Mouse (Mus musculus) heart, embryonic 14.5 days (tissue): ENCODE results near the gene Olfr978. TPM values are rescaled to one million over a fixed set of nuclear protein-coding genes. Genes with fewer than 3 reads are reported as not detected.
"Not testable (repeated sequence)": the region's sequence is repeated elsewhere in the genome, so short reads cannot be mapped to it uniquely, and the experiment has no call there.

Source experiments
- ATAC-seq: fragments of 200-750 bp; cut with Nextera tagmentation; 2 replicates; pipeline ENCODE4 v1.8.0; 2017; ENCODE audit warnings: low read depth, moderate TSS enrichment; ENCODE audit not compliant: insufficient number of reproducible peaks, insufficient read depth, low FRiP score
- H3K27ac ChIP-seq, 2 experiments: fragments of 200-500 bp in 1 of 2; fragments of 300-500 bp in 1 of 2; sonication (generic) in 1 of 2; replicated peaks in 1 of 2; 2 replicates each; pipeline ENCODE4 v1.5.1; 2012 to 2014; ENCODE audit warnings: low read depth in 2 of 2, low read length in 2 of 2, control low read depth in 1 of 2, mild to moderate bottlenecking in 1 of 2, mixed read lengths in 1 of 2; ENCODE audit not compliant: control insufficient read depth in 1 of 2, insufficient read depth in 1 of 2
- H3K27me3 ChIP-seq: fragments of 300-500 bp; sonication (generic); 2 replicates; pipeline ENCODE4 v1.6.1; 2014; ENCODE audit warnings: mild to moderate bottlenecking, low read length, control low read depth; ENCODE audit not compliant: control insufficient read depth, insufficient read depth
- H3K36me3 ChIP-seq: fragments of 300-500 bp; sonication (generic); 2 replicates; pipeline ENCODE4 v1.6.1; 2014; ENCODE audit warnings: mild to moderate bottlenecking, control low read depth, low read length, mixed read lengths; ENCODE audit not compliant: control insufficient read depth, insufficient read depth
- H3K4me1 ChIP-seq, 2 experiments: fragments of 200-500 bp in 1 of 2; fragments of 300-500 bp in 1 of 2; sonication (generic) in 1 of 2; 2 replicates each; pipeline ENCODE4 v1.6.1; 2012 to 2014; ENCODE audit warnings: low read length in 2 of 2, control low read depth in 1 of 2, mixed read lengths in 1 of 2; ENCODE audit not compliant: control insufficient read depth in 2 of 2, insufficient read depth in 2 of 2
- H3K4me2 ChIP-seq: fragments of 300-500 bp; sonication (generic); 2 replicates; pipeline ENCODE4 v1.6.1; 2014; ENCODE audit warnings: mild to moderate bottlenecking, low read length
- H3K4me3 ChIP-seq, 2 experiments: fragments of 200-500 bp in 1 of 2; fragments of 300-500 bp in 1 of 2; sonication (generic) in 1 of 2; 2 replicates each; pipeline ENCODE4 v1.5.1; 2012 to 2014; ENCODE audit warnings: low read length in 2 of 2, mild to moderate bottlenecking in 2 of 2, control low read depth in 1 of 2, low read depth in 1 of 2, moderate library complexity in 1 of 2; ENCODE audit not compliant: control insufficient read depth in 1 of 2, insufficient read depth in 1 of 2
- H3K9ac ChIP-seq: fragments of 300-500 bp; sonication (generic); 2 replicates; pipeline ENCODE4 v1.6.1; 2014; ENCODE audit warnings: mild to moderate bottlenecking, low read length
- H3K9me3 ChIP-seq: fragments of 300-500 bp; sonication (generic); 2 replicates; pipeline ENCODE4 v1.6.1; 2016; ENCODE audit warnings: low read length, control low read depth; ENCODE audit not compliant: control insufficient read depth
- WGBS: fragments of 180-500 bp; shearing (Covaris S2); extraction: QIAGEN DNeasy Blood & Tissue Kit; methylation state at CpG from one replicate; pipeline ENCODE4 v1.1.7; 2014; 5-methylcytosine and 5-hydroxymethylcytosine counted together
- polyA plus RNA-seq: library from polyadenylated mRNA; unstranded; fragments of >200 nt; fragmentation: Nextera tagmentation; extraction: Ambion mirVana; gene quantifications from 2 replicates; pipeline ENCODE4 v1.2.1, GENCODE M21; 2014

The Olfr978 gene
- not detected in 2 replicates for polyA plus RNA-seq

DNA sequence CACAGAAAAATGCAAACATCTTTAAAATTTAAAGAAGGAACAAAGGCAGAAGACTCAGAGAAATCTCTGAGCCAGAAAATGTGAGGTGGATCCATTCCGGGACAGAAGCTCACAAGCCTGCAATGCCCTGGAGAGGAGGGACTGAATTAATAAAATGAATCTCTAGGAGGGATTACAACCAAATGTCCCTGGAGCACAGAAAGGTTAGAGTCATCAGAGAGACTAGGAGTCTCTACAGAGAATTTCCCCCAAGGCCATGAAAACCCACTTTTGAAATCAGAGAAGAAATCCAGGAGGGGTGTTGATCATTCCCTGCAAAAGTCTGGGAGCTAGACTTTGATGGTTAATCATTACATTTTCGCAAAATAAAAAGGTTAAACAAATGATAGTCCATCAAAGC is at the start of gene Olfr978:
TSS of gene Olfr978 (plus strand) at position 301 of the 400 bp plus-strand sequence.
- Histone ChIP-seq H3K9ac (no peak within 1 kb of the TSS), H3K4me2 (no peak within 1 kb of the TSS), H3K27ac (no peak within 1 kb of the TSS), H3K4me3 (no peak within 1 kb of the TSS), H3K27me3 (no peaks in the 10 kb centered on the region), H3K9me3 (no peaks in the 10 kb centered on the region), H3K36me3 (no peaks in the 10 kb centered on the region), H3K4me1 (no peaks in the 10 kb centered on the region)
- no peak for ATAC-seq
- 73% methylated on average over 2 of the region's 2 CpGs for WGBS

DNA sequence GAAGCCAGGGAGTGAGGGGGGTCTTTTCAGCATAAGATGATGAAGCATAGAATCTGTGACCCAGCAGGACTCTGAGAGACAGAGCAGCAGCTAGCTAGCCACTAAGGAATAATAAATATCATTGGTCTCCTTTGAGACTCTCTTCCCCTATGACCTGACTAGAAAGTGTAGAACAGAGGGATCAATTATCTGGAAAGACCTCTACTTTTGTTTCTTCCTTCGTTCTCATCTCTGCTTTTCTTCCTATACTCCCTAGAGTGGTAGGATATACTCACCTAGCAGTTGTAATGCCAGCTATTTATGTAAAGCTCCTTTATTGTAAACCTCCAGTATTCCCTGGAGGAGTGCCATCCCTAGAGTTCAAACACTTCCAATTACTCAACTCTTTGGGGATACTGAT is 40.0 kb upstream of the Olfr978 start, which contains the start of gene Olfr975:
TSS of gene Olfr975 (minus strand) at position 101 of the 400 bp plus-strand sequence.
- no peak within 1 kb of the TSS for H3K27ac ChIP-seq
- no peaks in the 10 kb centered on the region for H3K27me3 ChIP-seq
- no peaks in the 10 kb centered on the region for H3K36me3 ChIP-seq
- WGBS: 79% methylated on average over 1 of the region's 1 CpGs
- H3K4me1 ChIP-seq: no peaks in the 10 kb centered on the region
- no peak within 1 kb of the TSS for H3K9ac ChIP-seq
- no peak within 1 kb of the TSS for H3K4me3 ChIP-seq
- H3K9me3 ChIP-seq: no peaks in the 10 kb centered on the region
- no peak for ATAC-seq
- no peak within 1 kb of the TSS for H3K4me2 ChIP-seq

DNA sequence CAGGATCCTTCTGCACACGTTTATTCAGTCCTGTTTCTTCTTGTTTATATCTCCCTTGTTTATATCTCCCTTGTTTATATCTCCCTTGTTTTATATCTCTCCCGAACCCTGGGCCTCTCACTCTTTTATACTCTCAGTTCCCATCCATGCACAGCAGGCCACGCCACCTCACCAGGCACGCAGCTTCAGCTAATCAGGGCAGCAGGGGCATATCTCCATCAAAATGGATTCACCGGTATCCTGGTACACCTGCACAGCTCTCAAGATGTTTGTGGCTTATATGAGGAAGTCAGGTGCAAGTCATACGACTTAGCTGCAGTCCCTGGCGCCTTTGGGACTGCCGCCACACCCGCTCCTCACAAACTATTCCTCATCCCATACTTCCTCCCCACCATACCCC is 30.9 kb upstream of the Olfr978 start, which contains the start of gene Olfr976:
TSS of gene Olfr976 (minus strand) at position 101 of the 400 bp plus-strand sequence.
- not testable (repeated sequence) for H3K9ac ChIP-seq, H3K4me3 ChIP-seq, H3K27me3 ChIP-seq, H3K36me3 ChIP-seq, H3K4me1 ChIP-seq, H3K9me3 ChIP-seq, H3K4me2 ChIP-seq, H3K27ac ChIP-seq, ATAC-seq
- 68% methylated on average over 6 of the region's 9 CpGs for WGBS

DNA sequence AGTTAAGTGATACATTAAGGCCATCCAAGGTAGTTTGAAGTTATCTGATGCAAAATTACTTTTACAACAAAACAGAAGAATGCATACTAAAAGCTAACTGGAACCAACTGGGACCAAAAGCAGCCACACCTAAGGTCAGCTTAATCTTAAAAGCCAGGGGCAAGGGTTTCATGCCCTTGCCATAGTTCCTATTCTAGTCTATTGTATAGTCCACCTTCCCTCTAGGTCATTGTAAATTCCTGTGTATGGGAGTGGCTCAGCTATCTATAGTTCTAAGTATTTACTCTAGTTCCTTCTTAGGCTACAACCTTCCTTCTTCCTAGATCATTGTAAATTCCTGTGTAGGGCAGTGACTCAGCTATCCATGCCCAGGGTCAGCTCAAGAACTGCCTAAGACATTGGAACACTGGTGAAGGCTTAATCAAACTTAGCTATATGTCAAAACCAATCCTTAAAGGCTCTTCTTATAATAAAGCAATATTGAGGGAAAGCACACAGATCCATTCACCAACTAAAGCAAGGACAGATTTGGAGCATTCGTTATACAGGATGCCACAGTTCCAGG is 15.2 kb upstream of the Olfr978 start:
- not testable (repeated sequence) for H3K27ac ChIP-seq, H3K9me3 ChIP-seq, H3K4me2 ChIP-seq, H3K4me1 ChIP-seq, H3K4me3 ChIP-seq, ATAC-seq, H3K36me3 ChIP-seq, H3K27me3 ChIP-seq, H3K9ac ChIP-seq
- 83% methylated on average over 1 of the region's 1 CpGs for WGBS

DNA sequence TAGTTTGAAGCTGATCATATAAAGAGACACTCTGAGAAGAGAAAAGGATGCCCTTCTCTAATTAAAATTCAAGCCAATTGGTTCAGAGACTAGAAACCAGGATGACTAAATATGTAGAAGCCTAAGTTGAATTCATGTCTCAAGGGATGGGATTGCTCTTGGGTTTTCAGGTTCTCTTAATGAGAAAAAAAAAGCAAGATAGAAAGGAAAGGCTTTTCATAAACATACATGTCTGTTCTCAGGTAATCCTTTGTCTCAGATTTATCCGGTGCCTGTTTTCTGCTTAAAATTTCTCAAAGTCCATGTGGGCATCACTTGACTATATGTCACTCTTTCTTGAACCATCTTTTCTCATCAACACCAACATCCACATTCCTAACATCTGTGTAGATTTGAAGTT is 11.5 kb downstream of the Olfr978 start, which contains the start of gene Olfr979:
TSS of gene Olfr979 (minus strand) at position 101 of the 400 bp plus-strand sequence.
- 97% methylated on average over 1 of the region's 1 CpGs for WGBS
- H3K36me3 ChIP-seq: no peaks in the 10 kb centered on the region
- H3K4me1 ChIP-seq: no peaks in the 10 kb centered on the region
- H3K27ac ChIP-seq: no peak within 1 kb of the TSS
- H3K9ac ChIP-seq: no peak within 1 kb of the TSS
- ATAC-seq: no peak
- H3K4me3 ChIP-seq: no peak within 1 kb of the TSS
- H3K9me3 ChIP-seq: no peaks in the 10 kb centered on the region
- no peaks in the 10 kb centered on the region for H3K27me3 ChIP-seq
- H3K4me2 ChIP-seq: no peak within 1 kb of the TSS

DNA sequence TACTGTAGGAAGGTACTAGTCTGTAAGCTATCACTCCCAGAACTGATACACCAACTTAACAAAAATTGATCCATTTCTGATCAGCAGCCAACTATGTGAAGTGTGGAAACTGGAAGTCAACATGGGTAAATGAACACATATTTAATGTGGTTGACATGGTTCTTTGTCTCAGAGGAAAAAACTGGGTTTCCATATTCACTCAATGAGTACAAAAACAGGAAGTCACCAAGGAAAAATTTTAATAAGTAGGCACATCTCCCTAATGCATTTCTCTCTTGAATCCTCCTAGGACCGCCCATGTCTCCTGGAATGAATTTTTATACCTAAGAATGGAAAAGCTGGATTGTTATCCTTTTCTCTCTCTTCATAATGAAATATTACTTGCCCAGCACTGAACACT is 17.6 kb downstream of the Olfr978 start, which contains the start of gene Olfr980:
TSS of gene Olfr980 (minus strand) at position 101 of the 400 bp plus-strand sequence.
- H3K4me3 ChIP-seq: no peak within 1 kb of the TSS
- ATAC-seq: no peak
- H3K9me3 ChIP-seq: no peaks in the 10 kb centered on the region
- no peaks in the 10 kb centered on the region for H3K36me3 ChIP-seq
- 70% methylated on average over 1 of the region's 1 CpGs for WGBS
- H3K4me1 ChIP-seq: no peaks in the 10 kb centered on the region
- no peaks in the 10 kb centered on the region for H3K27me3 ChIP-seq
- H3K27ac ChIP-seq: no peak within 1 kb of the TSS
- no peak within 1 kb of the TSS for H3K4me2 ChIP-seq
- H3K9ac ChIP-seq: no peak within 1 kb of the TSS

DNA sequence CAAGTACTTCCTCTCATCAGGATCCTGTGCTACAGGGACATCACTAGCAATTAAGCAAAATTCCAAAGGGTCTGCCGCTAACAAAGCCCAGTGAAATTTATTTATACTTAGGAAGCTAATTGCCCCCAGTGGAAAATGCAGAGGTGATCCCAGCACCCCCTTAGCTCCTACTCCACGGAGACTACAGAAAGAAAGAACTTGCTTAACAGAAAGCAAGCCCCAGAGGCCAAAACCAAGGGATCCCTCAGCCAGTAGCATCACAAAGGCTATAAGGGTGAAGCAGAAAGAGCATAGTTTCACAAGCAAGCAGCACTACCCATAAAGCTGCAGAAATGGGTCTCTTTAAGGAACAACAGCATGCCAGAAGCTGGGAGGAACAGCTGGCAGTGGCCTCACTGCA is 29.3 kb downstream of the Olfr978 start, which contains the start of gene Olfr981:
TSS of gene Olfr981 (plus strand) at position 301 of the 400 bp plus-strand sequence.
- no peak within 1 kb of the TSS for H3K4me2 ChIP-seq
- H3K4me1 ChIP-seq: no peaks in the 10 kb centered on the region
- H3K36me3 ChIP-seq: no peaks in the 10 kb centered on the region
- H3K27ac ChIP-seq: no peak within 1 kb of the TSS
- no peak within 1 kb of the TSS for H3K9ac ChIP-seq
- 73% methylated on average over 2 of the region's 2 CpGs for WGBS
- no peak within 1 kb of the TSS for H3K4me3 ChIP-seq
- H3K27me3 ChIP-seq: no peaks in the 10 kb centered on the region
- no peaks in the 10 kb centered on the region for H3K9me3 ChIP-seq
- ATAC-seq: no peak
